Mouse (Mus musculus) layer of hippocampus, postnatal 10 days (tissue): ENCODE results near the gene Cyp17a1. TPM values are rescaled to one million over a fixed set of nuclear protein-coding genes. Genes with fewer than 3 reads are reported as not detected.
A peak's percentile ranks its signal among the peaks of the same experiment; 100 is the strongest.

ENCODE experiments used
- DNase-seq, 2 experiments: peaks; one replicate each; pipeline ENCODE4 v3.0.0; 2021; ENCODE audit warnings: low spot score in 2 of 2
- long read RNA-seq: library from polyadenylated mRNA; stranded (forward); transcript quantifications from one replicate; pipeline ENCODE4 v2.0.0, GENCODE M21; 2023
- total RNA-seq, 2 experiments: library from RNA; stranded (reverse); gene quantifications; 2 replicates each; pipeline ENCODE4 v1.2.3; 2021

Gene Cyp17a1
- not detected for total RNA-seq
- long read RNA-seq = 0 reads

- no peak for DNase-seq
Observed at GRCm38 (mm10) chr19:46672766-46673418, at the start of gene Cyp17a1. TSS of gene Cyp17a1 (minus strand) at chr19:46673172.

GRCm38 (mm10) chr19:46718150-46718549 lies 45.2 kb upstream of the Cyp17a1 start:
- DNase-seq = no peak

- DNase-seq = no peak
Observed at GRCm38 (mm10) chr19:46715016-46715415, 42.0 kb upstream of the Cyp17a1 start.

GRCm38 (mm10) chr19:46714234-46714633 lies 41.3 kb upstream of the Cyp17a1 start:
- no peak for DNase-seq

GRCm38 (mm10) chr19:46710614-46711013 lies 37.6 kb upstream of the Cyp17a1 start:
- no peak for DNase-seq

- DNase-seq = peak; percentile 54 to 57
Observed at GRCm38 (mm10) chr19:46707296-46708151, 34.6 kb upstream of the Cyp17a1 start, which contains the start of gene As3mt. TSS of gene As3mt (plus strand) at chr19:46707458.

- DNase-seq = no peak
Observed at GRCm38 (mm10) chr19:46706540-46707295, 33.7 kb upstream of the Cyp17a1 start.

GRCm38 (mm10) chr19:46705779-46706495 lies 33.0 kb upstream of the Cyp17a1 start:
- no peak for DNase-seq

- no peak for DNase-seq
Observed at GRCm38 (mm10) chr19:46701156-46701555, 28.2 kb upstream of the Cyp17a1 start.

GRCm38 (mm10) chr19:46699011-46699481 lies 26.1 kb upstream of the Cyp17a1 start:
- DNase-seq = no peak

GRCm38 (mm10) chr19:46697840-46698517 lies 25.0 kb upstream of the Cyp17a1 start:
- no peak for DNase-seq

- DNase-seq = no peak
Observed at GRCm38 (mm10) chr19:46696943-46697342, 24.0 kb upstream of the Cyp17a1 start.

- no peak for DNase-seq
Observed at GRCm38 (mm10) chr19:46696482-46696881, 23.5 kb upstream of the Cyp17a1 start.

GRCm38 (mm10) chr19:46693146-46693545 lies 20.2 kb upstream of the Cyp17a1 start:
- no peak for DNase-seq

- no peak for DNase-seq
Observed at GRCm38 (mm10) chr19:46691078-46691477, 18.1 kb upstream of the Cyp17a1 start.

- DNase-seq = no peak
Observed at GRCm38 (mm10) chr19:46690387-46690786, 17.4 kb upstream of the Cyp17a1 start.

- peak; percentile 84 to 88 for DNase-seq
Observed at GRCm38 (mm10) chr19:46689460-46690372, 16.7 kb upstream of the Cyp17a1 start, which contains the start of gene Borcs7. TSS of gene Borcs7 (plus strand) at chr19:46689906.

GRCm38 (mm10) chr19:46679720-46680383 lies 6.9 kb upstream of the Cyp17a1 start:
- no peak for DNase-seq
